Mouse (Mus musculus) ES-CJ7 (cell line): ENCODE measurements at regions not wholly inside any gene's neighbourhood (a gene's known extent, or its start where the extent isn't known, plus 50 kb on each side); places are given as distances from the start of the nearest gene placed in this dataset.

Experiments used
- DNase-seq: peaks from one replicate; pipeline ENCODE4 v3.0.0; 2011; ENCODE audit warnings: low read depth, low spot score

- no peak for DNase-seq
These were observed 484.3 kb upstream of the Etaa1 start for GRCm38 (mm10) chr11:18437834-18438611.

DNA sequence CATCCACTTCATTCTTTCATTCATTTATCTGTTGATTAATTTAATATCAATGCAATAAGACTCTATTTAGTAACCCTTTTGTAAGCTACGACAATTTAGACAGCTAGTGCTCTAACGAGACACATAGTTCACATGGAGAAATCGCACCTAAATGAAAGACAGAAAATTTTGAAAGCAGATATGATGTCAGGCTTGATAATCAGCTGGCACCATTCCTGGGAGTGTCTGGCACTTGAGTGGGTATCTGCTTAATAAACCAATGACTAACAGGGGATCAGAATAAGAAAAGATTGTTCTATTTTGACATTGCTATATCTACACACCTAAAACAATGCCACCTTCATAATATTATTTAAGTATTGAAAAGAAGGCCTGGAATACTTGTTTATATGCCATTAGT is 467.4 kb upstream of the Etaa1 start:
- DNase-seq: no peak

GRCm38 (mm10) chr11:18413769-18414168 is 460.1 kb upstream of the Etaa1 start:
- DNase-seq: no peak

GRCm38 (mm10) chr11:18408071-18408752 is 454.5 kb upstream of the Etaa1 start:
- no peak for DNase-seq

- DNase-seq: peak; percentile 18
These were observed 445.9 kb upstream of the Etaa1 start for GRCm38 (mm10) chr11:18399561-18399960.

DNA sequence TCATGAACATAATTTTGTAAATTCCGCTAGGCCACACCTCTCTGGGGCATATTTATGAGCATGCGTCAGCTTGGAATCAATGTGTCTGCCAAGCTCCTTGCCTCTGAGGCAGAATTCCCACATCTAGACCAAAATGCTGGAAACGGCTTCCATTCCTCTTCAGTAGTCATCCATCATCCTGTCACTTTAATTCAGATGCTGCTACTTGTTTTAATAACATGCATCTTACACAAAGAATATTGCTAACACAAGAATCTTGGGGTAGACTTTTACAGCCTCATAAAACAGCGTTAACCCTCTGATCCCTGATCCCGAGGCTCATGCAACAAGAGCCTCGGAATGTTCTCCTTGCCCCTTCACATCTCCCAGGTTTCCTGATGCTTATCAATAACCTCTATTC is 442.7 kb upstream of the Etaa1 start:
- DNase-seq: no peak

- DNase-seq: no peak
These were observed 442.0 kb upstream of the Etaa1 start for GRCm38 (mm10) chr11:18395631-18396030.

- no peak for DNase-seq
These were observed 419.2 kb upstream of the Etaa1 start for GRCm38 (mm10) chr11:18372813-18373332.

DNA sequence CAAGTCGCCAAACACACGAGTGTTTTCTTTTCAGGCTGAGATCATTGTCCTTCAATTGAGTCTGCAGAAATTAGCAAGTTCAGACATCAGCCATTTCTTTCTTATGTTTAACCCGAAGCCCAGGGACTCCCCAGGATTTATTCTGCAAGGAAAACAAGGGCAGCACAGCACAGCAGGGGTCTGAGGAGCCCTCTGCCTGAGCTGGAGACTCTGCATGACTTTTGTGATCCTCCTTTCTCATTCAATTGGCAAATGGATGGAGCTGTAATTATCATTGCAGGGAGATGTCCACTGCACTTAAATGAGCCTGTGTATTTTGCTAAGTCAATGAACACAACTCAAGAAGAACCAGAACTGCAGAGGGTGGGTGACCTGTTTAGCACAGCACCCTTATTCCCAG is 417.6 kb upstream of the Etaa1 start:
- peak; percentile 82 for DNase-seq

DNA sequence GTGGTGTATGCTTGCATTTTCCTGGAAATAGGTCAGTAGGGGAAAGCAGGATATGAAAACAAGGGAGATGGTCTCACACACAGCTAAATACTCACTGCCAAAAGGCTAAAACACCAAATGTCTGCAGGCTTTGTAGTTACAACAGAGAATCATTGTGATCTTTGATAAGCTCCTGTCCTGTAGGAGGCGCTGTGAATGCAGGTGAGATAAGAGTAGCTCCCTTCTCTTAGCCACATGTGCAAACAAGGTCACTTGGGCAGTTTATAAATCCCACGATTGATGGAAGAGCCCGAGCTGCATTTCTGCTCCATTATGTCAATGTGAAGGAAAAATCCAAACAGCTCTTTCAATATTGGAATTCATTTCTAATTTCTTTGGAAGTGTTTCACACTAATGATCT is 417.2 kb upstream of the Etaa1 start:
- DNase-seq: peak; percentile 73

DNA sequence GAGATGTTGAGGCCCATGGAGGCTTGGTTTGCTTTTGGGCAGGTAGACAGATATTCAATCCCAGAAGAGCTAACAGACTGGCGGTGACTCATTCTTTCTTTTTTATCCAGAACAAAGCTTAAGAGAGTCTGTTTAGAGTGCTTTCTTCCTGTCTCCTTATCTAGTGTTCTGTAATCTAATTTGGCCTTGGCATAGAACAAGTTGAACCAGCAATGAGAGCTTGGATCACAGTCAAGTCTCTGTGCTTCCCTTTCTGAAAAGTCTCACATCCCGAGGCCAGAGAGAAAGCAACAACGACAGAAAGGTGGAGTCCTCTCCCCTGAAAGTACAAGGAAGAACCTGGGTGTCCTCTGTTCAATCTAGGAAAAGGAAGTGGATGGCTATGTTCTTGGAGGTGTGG is 401.2 kb upstream of the Etaa1 start:
- DNase-seq: no peak

- no peak for DNase-seq
These were observed 400.5 kb upstream of the Etaa1 start for GRCm38 (mm10) chr11:18354156-18354555.

- no peak for DNase-seq
These were observed 394.2 kb upstream of the Etaa1 start for GRCm38 (mm10) chr11:18347841-18348240.

DNA sequence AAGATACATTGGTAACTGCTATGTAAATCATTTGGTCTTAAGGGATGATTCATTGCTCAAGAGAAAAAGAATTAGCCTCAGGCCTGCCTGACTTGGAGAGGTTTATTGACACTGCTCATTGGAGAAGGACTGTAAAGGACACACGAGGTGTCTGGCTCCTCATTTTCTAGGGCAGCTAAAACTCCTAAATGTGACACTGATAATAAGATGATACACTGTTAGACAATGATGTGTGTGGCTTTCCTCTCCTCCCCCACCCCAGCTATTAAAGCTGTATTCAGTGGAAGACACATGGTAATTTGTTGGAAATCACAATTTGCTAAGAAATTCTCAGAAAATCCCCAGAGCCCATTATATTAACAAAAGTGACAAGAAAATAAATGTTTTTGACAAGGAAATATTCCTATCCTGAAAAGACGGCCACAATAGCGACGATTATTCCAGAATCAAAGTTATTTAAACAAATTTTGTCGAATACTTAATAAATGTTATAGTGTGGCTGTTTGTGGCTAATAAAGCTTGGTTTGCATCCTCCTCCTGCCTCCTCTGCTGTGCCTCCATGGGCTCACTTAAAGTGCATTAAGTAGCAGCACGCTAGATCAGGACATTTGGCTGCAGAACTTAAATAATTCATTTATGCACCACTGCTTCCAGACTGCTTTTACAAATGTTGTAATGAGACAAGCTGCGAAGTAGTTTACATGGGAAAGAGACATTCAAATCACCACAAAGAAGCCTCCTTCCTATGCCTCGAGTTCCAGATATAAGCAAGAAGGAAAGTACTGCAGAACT is 360.0 kb upstream of the Etaa1 start:
- DNase-seq: no peak

DNA sequence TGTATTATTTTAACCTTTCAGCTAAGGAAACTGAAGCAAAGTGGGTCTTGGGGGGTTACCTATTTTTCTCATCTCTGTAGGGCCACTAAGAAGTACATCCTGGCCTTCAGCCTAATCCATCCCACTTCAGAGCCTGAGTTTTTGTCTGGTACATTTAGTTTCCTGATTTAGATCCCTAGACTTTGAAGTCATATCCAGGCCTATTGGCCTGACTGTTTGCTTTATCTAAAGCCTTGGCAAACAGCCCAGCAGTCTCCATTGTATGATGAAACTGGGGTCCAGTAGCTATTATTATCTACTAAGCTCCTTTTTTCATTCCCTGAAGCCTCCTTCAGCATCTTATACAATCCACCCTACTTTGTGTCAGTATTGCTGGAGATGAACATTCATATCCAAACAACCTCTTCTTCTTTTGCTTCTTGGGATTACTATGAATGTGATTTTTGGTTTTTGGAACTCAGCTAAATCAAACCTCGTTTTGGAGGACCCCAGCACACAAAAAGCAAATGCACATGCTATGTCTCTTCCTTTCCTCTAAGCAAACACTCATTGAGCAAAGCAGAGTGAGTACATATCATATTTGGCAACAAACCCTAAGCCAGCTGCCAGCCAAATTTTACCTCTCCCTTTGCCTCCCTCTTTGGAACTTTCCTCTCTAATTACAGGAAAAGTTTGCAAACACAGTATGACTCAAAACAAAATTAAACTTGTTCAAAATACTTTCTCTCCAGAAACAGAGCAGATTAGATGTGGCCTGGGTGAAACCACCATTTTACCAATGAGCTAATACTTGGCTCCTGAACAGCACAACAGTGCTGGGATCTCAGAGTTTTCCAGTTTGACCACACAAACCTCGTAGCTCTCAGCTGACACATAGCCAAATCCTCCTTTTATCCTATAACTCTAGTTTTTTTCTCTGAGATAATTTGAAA is 342.8 kb upstream of the Etaa1 start:
- no peak for DNase-seq

GRCm38 (mm10) chr11:18278585-18279136 is 325.0 kb upstream of the Etaa1 start:
- DNase-seq: no peak

- no peak for DNase-seq
These were observed 318.7 kb upstream of the Etaa1 start for GRCm38 (mm10) chr11:18272392-18272791.

DNA sequence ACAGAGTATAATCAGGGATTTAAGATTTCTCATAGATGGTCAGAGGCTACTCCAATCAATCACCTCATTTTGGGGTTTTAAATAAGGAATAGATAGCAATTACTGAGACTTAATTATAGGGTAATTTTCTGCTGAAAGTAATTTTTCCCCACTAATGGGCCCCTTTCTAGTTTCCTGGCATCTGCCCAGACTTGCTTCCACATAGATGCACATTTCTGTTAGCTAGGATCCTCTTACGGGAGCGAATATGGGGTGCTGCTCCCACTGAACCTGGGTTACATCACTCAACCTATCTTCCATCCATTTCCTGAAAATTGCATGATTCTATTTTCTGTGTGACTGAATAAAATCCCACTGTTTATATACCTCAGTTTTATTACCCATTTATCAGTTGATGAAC is 312.5 kb upstream of the Etaa1 start:
- no peak for DNase-seq

DNA sequence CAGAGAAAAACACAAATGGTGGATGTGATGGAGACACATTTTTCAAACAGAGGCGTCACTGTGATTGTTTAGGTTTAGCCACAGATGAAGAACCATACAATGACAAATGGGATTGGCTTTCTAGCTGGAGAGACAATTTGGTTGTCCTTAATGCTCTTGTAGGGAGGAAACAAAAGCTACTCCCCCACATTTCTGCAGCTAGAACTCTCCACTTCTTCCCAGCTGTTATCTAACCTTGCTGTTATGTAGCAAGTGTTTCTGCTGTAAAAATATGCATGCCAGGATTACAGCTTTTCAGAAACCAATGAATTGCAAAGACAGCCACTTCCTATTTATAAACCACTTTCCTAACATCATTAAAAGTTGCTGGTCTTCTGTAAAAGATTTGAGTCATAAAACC is 309.2 kb upstream of the Etaa1 start:
- no peak for DNase-seq

- no peak for DNase-seq
These were observed 295.6 kb upstream of the Etaa1 start for GRCm38 (mm10) chr11:18249236-18249635.

GRCm38 (mm10) chr11:18216762-18217161 is 263.1 kb upstream of the Etaa1 start:
- DNase-seq: no peak
